Mouse (Mus musculus) forebrain, embryonic 12.5 days (tissue): ENCODE measurements at regions not wholly inside any gene's neighbourhood (a gene's known extent, or its start where the extent isn't known, plus 50 kb on each side); places are given as distances from the start of the nearest gene placed in this dataset.

ENCODE experiments used
- ATAC-seq: fragments of 200-750 bp; cut with Nextera tagmentation; 2 replicates; pipeline ENCODE4 v1.8.0; 2017; ENCODE audit warnings: moderate TSS enrichment; ENCODE audit not compliant: low FRiP score
- H3K27ac ChIP-seq: fragments of 300-500 bp; sonication (generic); 2 replicates; pipeline ENCODE4 v1.5.1; 2016; ENCODE audit warnings: mild to moderate bottlenecking
- H3K27me3 ChIP-seq: fragments of 300-500 bp; sonication (generic); 2 replicates; pipeline ENCODE4 v1.6.1; 2016; ENCODE audit warnings: mild to moderate bottlenecking
- H3K36me3 ChIP-seq: fragments of 300-500 bp; sonication (generic); replicated peaks from 2 replicates; pipeline ENCODE4 v1.6.1; 2016; ENCODE audit warnings: mild to moderate bottlenecking
- H3K4me1 ChIP-seq: fragments of 300-500 bp; sonication (generic); 2 replicates; pipeline ENCODE4 v1.6.1; 2016
- H3K4me2 ChIP-seq: fragments of 300-500 bp; sonication (generic); 2 replicates; pipeline ENCODE4 v1.6.1; 2016; ENCODE audit warnings: mild to moderate bottlenecking, moderate library complexity
- H3K4me3 ChIP-seq: fragments of 300-500 bp; sonication (generic); replicated peaks from 2 replicates; pipeline ENCODE4 v1.5.1; 2016; ENCODE audit warnings: mild to moderate bottlenecking
- H3K9ac ChIP-seq: fragments of 300-500 bp; sonication (generic); 2 replicates; pipeline ENCODE4 v1.6.1; 2016; ENCODE audit warnings: mild to moderate bottlenecking
- H3K9me3 ChIP-seq: fragments of 300-500 bp; sonication (generic); 2 replicates; pipeline ENCODE4 v1.6.1; 2016
- WGBS: fragments of 180-500 bp; shearing (Covaris S2); methylation state at CpG from one replicate; pipeline ENCODE4 v1.1.7; 2016; 5-methylcytosine and 5-hydroxymethylcytosine counted together

- H3K36me3 ChIP-seq: no peaks in the 10 kb centered on the region
- H3K4me2 ChIP-seq: no peak overlapping the region
- no peaks in the 10 kb centered on the region for H3K9me3 ChIP-seq
- H3K27ac ChIP-seq: no peak overlapping the region
- ATAC-seq: no peak
- no peak overlapping the region for H3K9ac ChIP-seq
- H3K27me3 ChIP-seq: no peaks in the 10 kb centered on the region
- H3K4me1 ChIP-seq: no peaks in the 10 kb centered on the region
- no peak overlapping the region for H3K4me3 ChIP-seq
Measured at GRCm38 (mm10) chr14:94860191-94860590, 969.7 kb upstream of the Pcdh9 start.

DNA sequence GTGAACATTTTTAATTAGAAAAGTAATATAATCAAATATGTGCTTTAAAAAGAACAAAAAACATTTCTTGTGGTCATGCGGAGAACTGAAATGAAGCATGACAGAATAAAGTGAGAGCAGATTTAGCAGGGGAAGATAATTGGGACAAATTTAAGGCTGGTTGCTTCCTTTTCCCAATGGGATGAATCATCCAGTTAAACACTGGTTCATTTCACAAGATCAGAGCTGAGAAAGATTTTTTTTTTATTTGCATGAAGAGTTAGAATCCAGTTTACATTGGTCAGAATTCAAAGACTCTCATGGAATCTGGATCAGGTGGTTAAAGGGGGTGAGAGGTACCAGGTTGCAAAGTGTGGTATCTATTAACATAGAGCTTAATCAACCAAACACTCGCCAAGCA is 978.5 kb upstream of the Pcdh9 start:
- no peak for ATAC-seq
- no peak overlapping the region for H3K27ac ChIP-seq
- no peaks in the 10 kb centered on the region for H3K36me3 ChIP-seq
- no peak overlapping the region for H3K9ac ChIP-seq
- H3K4me3 ChIP-seq: no peak overlapping the region
- H3K9me3 ChIP-seq: no peaks in the 10 kb centered on the region
- H3K27me3 ChIP-seq: no peaks in the 10 kb centered on the region
- no peaks in the 10 kb centered on the region for H3K4me1 ChIP-seq
- WGBS: 31% methylated on average over 2 of the region's 2 CpGs
- H3K4me2 ChIP-seq: no peak overlapping the region

GRCm38 (mm10) chr14:94886054-94886453 is 995.0 kb upstream of the 4921530L21Rik start:
- H3K27me3 ChIP-seq: no peaks in the 10 kb centered on the region
- WGBS: 68% methylated on average over 3 of the region's 3 CpGs
- H3K36me3 ChIP-seq: no peaks in the 10 kb centered on the region
- no peak overlapping the region for H3K4me2 ChIP-seq
- no peak overlapping the region for H3K9ac ChIP-seq
- peak; percentile 79; the same call in 1 of the 2 replicates for ATAC-seq
- no peak overlapping the region for H3K27ac ChIP-seq
- H3K4me3 ChIP-seq: no peak overlapping the region
- H3K9me3 ChIP-seq: no peaks in the 10 kb centered on the region
- H3K4me1 ChIP-seq: no peaks in the 10 kb centered on the region

DNA sequence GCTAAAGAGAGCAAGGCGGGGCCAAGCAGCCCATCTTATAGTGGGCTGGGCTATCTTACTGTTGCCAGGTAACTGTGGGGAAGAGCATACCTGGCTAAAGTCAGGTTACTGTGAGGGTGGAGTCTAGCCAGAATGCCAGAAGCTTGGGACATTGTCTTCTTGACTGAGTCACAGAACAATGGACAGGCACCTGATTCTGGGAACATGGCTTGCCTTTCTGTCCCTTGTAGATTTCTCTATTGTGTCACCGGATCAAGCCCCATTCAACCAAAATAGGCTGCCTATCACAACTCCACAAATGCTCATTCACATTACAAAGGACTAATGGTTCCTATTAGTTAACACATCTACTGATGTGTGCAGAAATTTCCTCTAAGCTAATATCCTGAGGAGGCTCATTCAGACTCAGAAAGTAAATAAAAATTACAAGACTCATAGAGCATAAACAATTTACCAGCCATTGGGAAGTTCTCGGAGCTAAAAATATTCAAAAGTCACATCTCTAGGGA is 985.7 kb upstream of the 4921530L21Rik start:
- no peak overlapping the region for H3K27ac ChIP-seq
- H3K4me3 ChIP-seq: no peak overlapping the region
- no peaks in the 10 kb centered on the region for H3K9me3 ChIP-seq
- 65% methylated on average over 3 of the region's 3 CpGs for WGBS
- ATAC-seq: no peak
- no peak overlapping the region for H3K9ac ChIP-seq
- no peaks in the 10 kb centered on the region for H3K4me1 ChIP-seq
- no peak overlapping the region for H3K4me2 ChIP-seq
- H3K36me3 ChIP-seq: no peaks in the 10 kb centered on the region
- H3K27me3 ChIP-seq: no peaks in the 10 kb centered on the region

DNA sequence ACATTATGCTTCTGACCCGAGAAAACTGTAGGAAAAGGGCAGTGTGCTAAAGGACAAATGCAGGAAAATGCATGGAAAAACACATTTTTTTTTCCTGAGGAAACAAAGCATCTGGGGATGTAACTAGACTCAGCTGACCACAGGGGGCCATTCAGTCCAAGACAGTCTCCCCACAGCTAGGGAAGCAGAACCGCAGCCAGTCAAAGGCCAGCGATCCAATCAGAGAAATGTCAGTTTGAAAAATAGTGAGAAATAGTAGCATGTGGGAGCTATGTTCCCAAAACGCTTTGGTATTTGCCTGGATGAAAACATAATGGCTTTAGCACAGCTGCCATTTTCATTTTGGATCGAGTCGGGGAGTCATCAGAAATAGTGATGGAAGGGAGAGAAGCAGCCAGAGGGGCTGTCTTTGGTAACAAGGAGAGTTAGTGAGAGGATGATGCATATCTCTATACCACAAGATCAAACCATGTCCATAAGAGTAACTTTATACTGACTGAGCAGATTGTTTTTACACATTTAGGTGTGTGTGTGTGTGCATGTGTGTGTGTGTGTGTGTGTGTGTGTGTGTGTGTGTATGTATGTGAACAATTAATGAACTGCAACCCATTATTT is 982.3 kb upstream of the 4921530L21Rik start:
- ATAC-seq: peak; percentile 72
- no peaks in the 10 kb centered on the region for H3K36me3 ChIP-seq
- no peaks in the 10 kb centered on the region for H3K27me3 ChIP-seq
- no peaks in the 10 kb centered on the region for H3K9me3 ChIP-seq
- H3K9ac ChIP-seq: no peak overlapping the region
- no peak overlapping the region for H3K4me2 ChIP-seq
- 30% methylated on average over 6 of the region's 6 CpGs for WGBS
- H3K4me3 ChIP-seq: no peak overlapping the region
- H3K4me1 ChIP-seq: no peaks in the 10 kb centered on the region
- no peak overlapping the region for H3K27ac ChIP-seq

GRCm38 (mm10) chr14:94912326-94912725 is 968.7 kb upstream of the 4921530L21Rik start:
- H3K4me2 ChIP-seq: no peak overlapping the region
- no peak for ATAC-seq
- H3K36me3 ChIP-seq: no peaks in the 10 kb centered on the region
- 95% methylated on average over 1 of the region's 1 CpGs for WGBS
- no peak overlapping the region for H3K9ac ChIP-seq
- H3K4me1 ChIP-seq: no peaks in the 10 kb centered on the region
- no peak overlapping the region for H3K27ac ChIP-seq
- H3K27me3 ChIP-seq: no peaks in the 10 kb centered on the region
- H3K9me3 ChIP-seq: no peaks in the 10 kb centered on the region
- H3K4me3 ChIP-seq: no peak overlapping the region

DNA sequence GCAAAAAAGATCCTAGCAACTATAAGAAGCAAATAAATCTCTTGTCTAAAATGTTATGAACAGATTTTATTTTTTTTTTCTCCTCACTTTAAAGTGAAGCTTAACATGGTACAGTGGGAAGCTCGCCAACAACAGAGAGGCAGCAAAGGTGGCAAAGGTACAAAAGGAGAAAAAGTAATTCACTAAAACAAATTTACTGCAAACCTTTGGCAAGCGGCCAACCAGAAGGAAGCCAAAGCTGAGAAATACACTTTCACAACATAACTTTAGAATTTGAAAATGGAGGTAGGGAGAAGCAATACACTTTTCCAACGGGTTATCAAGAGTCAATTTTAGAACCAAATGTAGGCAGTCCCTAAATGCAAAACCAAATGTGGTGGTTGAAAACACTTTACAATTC is 939.6 kb upstream of the 4921530L21Rik start:
- 80% methylated on average over 3 of the region's 3 CpGs for WGBS
- no peak for ATAC-seq
- H3K9me3 ChIP-seq: no peaks in the 10 kb centered on the region
- no peaks in the 10 kb centered on the region for H3K36me3 ChIP-seq
- no peaks in the 10 kb centered on the region for H3K4me1 ChIP-seq
- no peak overlapping the region for H3K4me3 ChIP-seq
- H3K9ac ChIP-seq: no peak overlapping the region
- H3K27me3 ChIP-seq: no peaks in the 10 kb centered on the region
- H3K27ac ChIP-seq: no peak overlapping the region
- no peak overlapping the region for H3K4me2 ChIP-seq
